Mouse (Mus musculus): ENCODE results near the gene Dock7.

Dock7 gene

DNA sequence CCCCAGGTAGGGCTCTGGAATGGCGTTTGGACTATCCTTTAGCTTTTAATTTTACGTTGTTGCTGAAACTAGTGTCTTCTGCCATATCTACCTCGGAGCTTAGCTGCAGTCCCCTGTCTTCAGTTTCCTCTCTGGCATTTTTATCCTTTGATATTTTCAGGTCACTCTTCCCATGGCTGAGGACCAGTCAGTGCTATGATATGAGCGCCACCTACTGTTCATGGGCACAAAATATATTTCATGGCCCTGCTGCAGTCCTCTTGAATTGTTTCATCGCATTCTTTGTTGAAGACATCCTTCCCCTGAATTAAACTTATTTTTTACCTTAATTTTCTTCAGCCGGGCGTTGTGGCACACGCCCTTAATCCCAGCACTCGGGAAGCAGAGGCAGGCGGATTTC is 233.6 kb downstream of the Dock7 start:
- peak; percentile 59 to 71 for DNase-seq
